Mouse (Mus musculus) intestine, postnatal 0 days (tissue): Measurements from ENCODE around the gene Sdcbp2. TPM values are rescaled to one million over a fixed set of nuclear protein-coding genes. Genes with fewer than 3 reads are reported as not detected.

Source experiments
- ATAC-seq: fragments of 200-750 bp; cut with Nextera tagmentation; 2 replicates; pipeline ENCODE4 v1.8.0; 2017; ENCODE audit warnings: mild to moderate bottlenecking, moderate TSS enrichment, moderate library complexity
- H3K27ac ChIP-seq: fragments of 300-500 bp; sonication (generic); 2 replicates; pipeline ENCODE4 v1.5.1; 2014; ENCODE audit warnings: mild to moderate bottlenecking, low read depth, low read length, moderate library complexity
- H3K27me3 ChIP-seq: fragments of 300-500 bp; sonication (generic); replicated peaks from 2 replicates; pipeline ENCODE4 v1.6.1; 2014; ENCODE audit warnings: low read length, mixed read lengths; ENCODE audit not compliant: control insufficient read depth, insufficient read depth
- H3K36me3 ChIP-seq: fragments of 300-500 bp; sonication (generic); 2 replicates; pipeline ENCODE4 v1.6.1; 2014; ENCODE audit warnings: mild to moderate bottlenecking, moderate library complexity; ENCODE audit not compliant: control insufficient read depth, insufficient read depth
- H3K4me1 ChIP-seq: fragments of 300-500 bp; sonication (generic); replicated peaks from 2 replicates; pipeline ENCODE4 v1.6.1; 2014; ENCODE audit warnings: antibody characterized with exemption, low read length, mixed read lengths; ENCODE audit not compliant: control insufficient read depth, insufficient read depth
- H3K4me2 ChIP-seq: fragments of 300-500 bp; sonication (generic); replicated peaks from 2 replicates; pipeline ENCODE4 v1.6.1; 2014; ENCODE audit warnings: low read depth, mild to moderate bottlenecking, moderate library complexity
- H3K4me3 ChIP-seq: fragments of 300-500 bp; sonication (generic); 2 replicates; pipeline ENCODE4 v1.5.1; 2014; ENCODE audit warnings: low read depth, low read length
- H3K9ac ChIP-seq: fragments of 300-500 bp; sonication (generic); 2 replicates; pipeline ENCODE4 v1.6.1; 2014; ENCODE audit warnings: mild to moderate bottlenecking, low read depth, low read length
- H3K9me3 ChIP-seq: fragments of 300-500 bp; sonication (generic); 2 replicates; pipeline ENCODE4 v1.6.1; 2016; ENCODE audit warnings: mixed run types; ENCODE audit not compliant: control insufficient read depth
- CTCF ChIP-seq: sonication (generic); IDR thresholded peaks from 2 replicates; pipeline ENCODE4 v1.5.1; 2016; ENCODE audit warnings: low read depth, mild to moderate bottlenecking, control low read depth, antibody characterized with exemption, moderate library complexity
- WGBS: fragments of 180-500 bp; shearing (Covaris S2); extraction: QIAGEN DNeasy Blood & Tissue Kit; methylation state at CpG from one replicate; pipeline ENCODE4 v1.1.7; 2014; 5-methylcytosine and 5-hydroxymethylcytosine counted together
- polyA plus RNA-seq: library from polyadenylated mRNA; unstranded; fragments of >200 nt; fragmentation: Nextera tagmentation; extraction: Ambion mirVana; gene quantifications from 2 replicates; pipeline ENCODE4 v1.2.1, GENCODE M21; 2015

Sdcbp2 gene
- polyA plus RNA-seq, 1 experiment from 2014 or later = 66.7 TPM

DNA sequence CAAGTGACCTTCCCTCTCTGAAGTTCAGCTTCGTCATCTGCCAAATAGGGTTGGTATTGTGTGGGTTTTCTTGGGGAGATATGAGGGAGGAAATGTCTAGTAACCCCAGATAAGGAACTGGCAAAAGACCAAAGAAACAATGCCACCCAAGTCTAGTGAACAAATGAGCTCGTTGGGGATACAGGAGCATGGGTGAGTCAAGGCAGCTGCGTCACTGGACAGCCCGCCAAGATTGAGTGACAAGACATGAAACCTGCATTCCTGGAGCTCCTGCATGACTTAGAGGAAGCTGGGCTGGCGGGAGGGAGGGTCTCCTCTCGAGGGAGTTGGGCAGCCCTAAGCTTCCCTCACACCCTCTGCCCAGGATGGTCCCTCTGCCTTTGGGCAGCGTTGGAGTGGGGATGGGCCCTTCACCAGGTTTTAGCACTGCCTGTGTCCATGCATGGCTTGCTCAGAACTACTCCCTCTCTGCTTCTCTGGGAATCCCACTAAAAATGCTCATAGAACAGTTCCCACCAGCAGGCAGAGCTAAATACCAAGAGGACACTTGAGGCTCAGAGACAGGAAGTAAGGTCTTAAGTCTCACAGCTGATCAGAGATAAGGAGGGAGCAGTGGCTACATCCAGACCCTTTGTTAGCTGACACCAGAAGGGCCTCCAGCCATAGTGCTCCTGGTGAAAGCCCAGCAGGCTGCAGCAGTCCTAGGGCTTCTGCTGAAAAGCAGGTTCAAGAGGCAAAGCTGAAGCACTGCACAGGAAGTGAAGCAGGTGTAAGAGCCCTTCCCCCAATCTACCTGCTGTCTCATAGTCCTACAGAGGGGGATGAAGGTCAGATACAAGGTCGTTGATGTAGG, 41.8 kb upstream of the Sdcbp2 start:
- H3K4me1 ChIP-seq = 0 out of 2 replicates have a peak, but pooled peaks cover 4% of the 10 kb centered on the region
- H3K4me3 ChIP-seq = no peak overlapping the region
- H3K36me3 ChIP-seq = no peaks in the 10 kb centered on the region
- H3K9ac ChIP-seq = no peak overlapping the region
- no peaks in the 10 kb centered on the region for H3K27me3 ChIP-seq
- ATAC-seq = no peak
- no peaks in the 10 kb centered on the region for H3K9me3 ChIP-seq
- peak; percentile 39 for TF ChIP-seq CTCF
- 50% methylated on average over 8 of the region's 8 CpGs for WGBS
- H3K4me2 ChIP-seq = no peak overlapping the region
- no peak overlapping the region for H3K27ac ChIP-seq

DNA sequence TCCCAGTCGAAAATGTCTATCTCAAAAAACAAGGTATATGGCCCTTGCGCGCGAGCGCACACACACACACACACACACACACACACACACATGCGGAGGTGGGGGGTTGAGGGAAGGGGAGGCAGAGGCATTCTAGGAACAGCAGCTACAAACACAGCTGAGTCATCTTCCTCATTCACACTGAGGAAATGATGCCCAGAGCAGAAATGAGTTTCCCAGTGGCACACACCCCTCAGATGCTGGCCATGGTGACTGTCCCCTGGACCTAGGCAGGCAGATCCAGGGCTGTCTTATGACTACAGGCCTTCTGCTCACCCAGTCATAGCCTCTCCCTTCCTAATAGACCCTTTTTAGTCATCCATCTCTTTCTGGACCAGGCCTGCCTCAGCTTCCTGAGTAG, 38.8 kb upstream of the Sdcbp2 start:
- H3K27me3 ChIP-seq = no peaks in the 10 kb centered on the region
- no peak overlapping the region for H3K27ac ChIP-seq
- no peaks in the 10 kb centered on the region for H3K36me3 ChIP-seq
- H3K9ac ChIP-seq = no peak overlapping the region
- no peak for TF ChIP-seq CTCF
- H3K4me1 ChIP-seq = 0 out of 2 replicates have a peak, but pooled peaks cover 6% of the 10 kb centered on the region
- H3K4me2 ChIP-seq = no peak overlapping the region
- no peak for ATAC-seq
- no peaks in the 10 kb centered on the region for H3K9me3 ChIP-seq
- no peak overlapping the region for H3K4me3 ChIP-seq
- WGBS = 81% methylated on average over 6 of the region's 6 CpGs

DNA sequence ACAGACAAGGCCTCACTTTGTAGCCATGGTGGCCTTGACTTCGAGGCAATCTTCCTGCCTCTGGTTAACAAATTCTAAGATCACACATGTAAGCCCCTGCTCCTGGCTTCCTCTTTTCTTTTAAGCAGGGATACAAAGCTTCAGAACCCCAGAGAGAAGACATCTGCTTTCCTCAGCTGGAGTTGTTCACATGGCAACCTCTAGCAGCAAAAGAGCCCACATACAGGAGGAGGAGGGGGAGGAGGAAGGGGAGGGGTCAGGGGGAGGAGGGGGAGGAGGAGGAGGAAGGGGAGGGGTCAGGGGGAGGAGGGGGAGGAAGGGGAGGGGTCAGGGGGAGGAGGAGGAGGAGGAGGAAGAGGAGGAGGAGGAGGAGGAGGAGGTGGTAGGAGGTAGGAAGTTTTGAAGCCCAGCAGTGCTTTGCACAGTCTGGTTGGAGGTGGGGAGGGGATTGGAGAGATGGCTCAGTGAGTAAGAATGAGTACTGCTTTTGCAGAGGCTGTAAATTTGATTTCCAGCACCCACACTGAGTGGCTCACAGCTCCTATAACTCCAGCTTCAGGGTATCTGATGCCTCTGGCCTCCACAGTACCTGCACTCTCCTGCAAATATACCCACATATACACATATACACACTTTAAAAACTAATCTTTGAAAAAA, 36.3 kb upstream of the Sdcbp2 start:
- peak; percentile 20; the same call in 1 of the 2 replicates for ATAC-seq
- no peaks in the 10 kb centered on the region for H3K36me3 ChIP-seq
- no peak overlapping the region for H3K9ac ChIP-seq
- no peak overlapping the region for H3K27ac ChIP-seq
- H3K27me3 ChIP-seq = no peaks in the 10 kb centered on the region
- TF ChIP-seq CTCF = no peak
- 0 out of 2 replicates have a peak, but pooled peaks cover 3% of the 10 kb centered on the region for H3K4me1 ChIP-seq
- 0 out of 2 replicates have a peak overlapping the region, but pooled peaks have one; percentile 0 for H3K4me2 ChIP-seq
- H3K9me3 ChIP-seq = no peaks in the 10 kb centered on the region
- WGBS = 62% methylated on average over 1 of the region's 1 CpGs
- no peak overlapping the region for H3K4me3 ChIP-seq

DNA sequence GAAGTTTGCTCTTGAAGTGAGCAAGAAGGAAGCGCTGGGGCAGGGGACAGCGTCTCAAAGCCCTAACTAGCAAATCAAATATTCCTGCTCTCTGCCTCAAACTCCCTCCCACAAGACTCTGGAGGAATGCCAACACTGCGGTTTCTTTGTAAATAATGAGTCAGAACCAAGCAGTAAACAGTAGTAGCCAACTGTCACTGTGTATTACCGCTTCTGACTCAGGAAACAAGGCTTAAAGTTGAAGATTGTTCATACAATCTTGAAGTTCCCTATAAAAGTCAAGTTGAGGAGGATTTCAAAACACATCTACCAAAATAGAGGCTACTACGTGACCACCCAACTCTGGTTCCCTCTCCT, 35.8 kb upstream of the Sdcbp2 start:
- no peaks in the 10 kb centered on the region for H3K27me3 ChIP-seq
- H3K27ac ChIP-seq = no peak overlapping the region
- no peak overlapping the region for H3K9ac ChIP-seq
- no peak for TF ChIP-seq CTCF
- no peaks in the 10 kb centered on the region for H3K36me3 ChIP-seq
- 0 out of 2 replicates have a peak, but pooled peaks cover 5% of the 10 kb centered on the region for H3K4me1 ChIP-seq
- 0 out of 2 replicates have a peak overlapping the region, but pooled peaks have one; percentile 0 for H3K4me2 ChIP-seq
- ATAC-seq = peak; percentile 53; the same call in 1 of the 2 replicates
- H3K4me3 ChIP-seq = no peak overlapping the region
- WGBS = 28% methylated on average over 5 of the region's 5 CpGs
- H3K9me3 ChIP-seq = no peaks in the 10 kb centered on the region

DNA sequence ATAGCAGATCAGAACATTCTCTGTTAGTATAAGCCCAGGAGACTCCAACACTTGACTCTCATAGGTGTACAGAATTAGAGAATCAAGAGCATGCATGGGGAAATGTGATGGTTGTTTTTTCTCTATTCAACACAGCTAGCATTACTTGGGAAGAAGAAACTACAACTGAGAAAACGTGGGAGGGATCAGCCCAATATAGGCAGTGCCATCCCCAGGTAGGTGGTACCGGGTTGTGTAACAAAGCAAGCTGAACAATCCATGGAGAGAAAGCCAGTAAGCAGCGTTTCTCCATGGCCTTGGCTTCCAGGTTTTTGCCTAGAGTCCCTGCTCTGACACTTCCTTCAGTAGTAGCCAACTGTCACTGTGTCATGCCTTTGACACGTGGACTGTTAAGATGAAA, 33.8 kb upstream of the Sdcbp2 start:
- ATAC-seq = no peak
- H3K27ac ChIP-seq = no peak overlapping the region
- no peak for TF ChIP-seq CTCF
- H3K9me3 ChIP-seq = no peaks in the 10 kb centered on the region
- 0 out of 2 replicates have a peak, but pooled peaks cover 7% of the 10 kb centered on the region for H3K4me1 ChIP-seq
- no peaks in the 10 kb centered on the region for H3K36me3 ChIP-seq
- H3K4me3 ChIP-seq = no peak overlapping the region
- H3K9ac ChIP-seq = no peak overlapping the region
- H3K4me2 ChIP-seq = no peak overlapping the region
- 69% methylated on average over 4 of the region's 4 CpGs for WGBS
- no peaks in the 10 kb centered on the region for H3K27me3 ChIP-seq

DNA sequence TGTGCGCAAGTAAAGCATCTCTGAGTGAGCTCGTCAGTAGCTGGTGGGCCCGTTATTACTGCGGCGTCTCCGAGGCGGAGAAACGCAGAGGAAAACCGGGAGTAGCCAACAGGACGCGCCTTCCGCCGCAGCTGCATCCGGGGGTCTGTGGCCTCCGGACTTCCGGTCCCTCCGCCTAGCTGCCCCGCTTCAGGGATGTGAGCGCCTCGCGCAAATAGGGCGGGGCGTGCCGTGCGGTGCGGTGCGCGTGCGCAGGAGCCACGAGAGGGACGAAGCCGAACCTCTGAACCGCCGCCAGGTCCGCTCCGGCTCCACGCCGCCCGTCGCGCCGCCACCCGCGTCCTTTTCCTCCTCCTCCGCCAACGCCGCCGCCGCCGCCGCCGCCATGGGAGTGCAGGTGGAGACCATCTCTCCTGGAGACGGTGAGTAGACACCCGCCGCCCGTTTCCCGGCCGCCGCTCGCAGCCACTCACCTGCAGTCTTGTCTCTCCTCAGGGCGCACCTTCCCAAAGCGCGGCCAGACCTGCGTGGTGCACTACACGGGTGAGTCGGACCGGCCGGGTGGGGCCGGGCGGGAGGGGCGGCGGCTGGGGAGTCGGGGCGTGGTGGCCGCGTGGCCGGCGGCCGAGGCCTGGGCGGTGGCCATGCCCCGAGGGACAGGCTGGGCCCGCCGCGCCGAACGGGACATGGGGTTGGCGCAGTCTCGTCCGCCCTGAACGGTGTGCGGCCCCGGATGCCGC, 29.9 kb upstream of the Sdcbp2 start, which contains the start of gene Fkbp1a:
Gene Fkbp1a (plus strand): TSS at position 161 of the 740 bp plus-strand sequence.
- WGBS = under 1% methylated on average over 89 of the region's 93 CpGs
- peak; percentile 96 for ATAC-seq
- Histone ChIP-seq H3K27ac (peak within 1 kb of the TSS; percentile 80), H3K4me1 (peaks cover 10% of the 10 kb centered on the region), H3K36me3 (peaks cover 16% of the 10 kb centered on the region; the same call in 1 of the 2 replicates), H3K4me2 (peak within 1 kb of the TSS; percentile 80), H3K27me3 (no peaks in the 10 kb centered on the region), H3K9me3 (no peaks in the 10 kb centered on the region), H3K4me3 (peak within 1 kb of the TSS; percentile 62), H3K9ac (peak within 1 kb of the TSS; percentile 75)
- peak; percentile 37; the same call in 1 of the 2 replicates for TF ChIP-seq CTCF
